Mouse (Mus musculus): ENCODE results near the gene Entpd5. TPM values are rescaled to one million over a fixed set of nuclear protein-coding genes. Genes with fewer than 3 reads are reported as not detected.

The Entpd5 gene
- polyA plus RNA-seq, 1 experiment from 2014 or later = 19.6 TPM

DNA sequence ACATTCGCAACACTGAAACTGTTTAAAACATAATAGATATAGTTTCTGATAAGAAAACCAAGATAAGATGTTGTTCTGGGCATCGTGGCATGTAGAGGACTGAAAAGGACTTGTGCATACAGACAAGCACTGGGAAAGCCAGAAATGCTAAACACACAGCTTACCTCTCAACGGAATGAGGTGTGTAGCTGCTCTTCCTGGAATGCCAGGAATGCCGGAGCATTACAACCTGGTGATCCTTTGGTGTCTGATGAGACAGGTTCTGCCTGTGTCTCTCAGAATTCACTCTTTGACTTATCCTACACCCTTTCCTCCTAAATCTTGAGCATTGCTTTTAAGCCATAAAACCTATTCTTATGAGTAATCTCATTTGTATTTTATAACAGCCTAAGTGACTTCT, 33.7 kb upstream of the Entpd5 start:
- H3K4me1 ChIP-seq (replicated peaks; ENCODE audit: control insufficient read depth, insufficient read depth, low read length) = no peaks in the 10 kb centered on the region
- no peak overlapping the region for H3K4me3 ChIP-seq (ENCODE audit: low read depth, low read length)
- no peak overlapping the region for H3K27ac ChIP-seq (ENCODE audit: low read depth)
- DNase-seq (ENCODE audit: low spot score) (no peak), ATAC-seq (replicated peaks; ENCODE audit: low FRiP score, low TSS enrichment, low read depth) (no peak)
- 64% methylated on average over 4 of the region's 4 CpGs for WGBS
- no peaks in the 10 kb centered on the region for H3K36me3 ChIP-seq (ENCODE audit: control insufficient read depth, insufficient read depth, low read length)
- H3K4me2 ChIP-seq (ENCODE audit: low read length) = no peak overlapping the region
- no peak overlapping the region for H3K9ac ChIP-seq (ENCODE audit: low read length)
- no peaks in the 10 kb centered on the region for H3K27me3 ChIP-seq (replicated peaks; ENCODE audit: control insufficient read depth, insufficient read depth, low read length)
- no peaks in the 10 kb centered on the region for H3K9me3 ChIP-seq (ENCODE audit: control insufficient read depth, low read length)

DNA sequence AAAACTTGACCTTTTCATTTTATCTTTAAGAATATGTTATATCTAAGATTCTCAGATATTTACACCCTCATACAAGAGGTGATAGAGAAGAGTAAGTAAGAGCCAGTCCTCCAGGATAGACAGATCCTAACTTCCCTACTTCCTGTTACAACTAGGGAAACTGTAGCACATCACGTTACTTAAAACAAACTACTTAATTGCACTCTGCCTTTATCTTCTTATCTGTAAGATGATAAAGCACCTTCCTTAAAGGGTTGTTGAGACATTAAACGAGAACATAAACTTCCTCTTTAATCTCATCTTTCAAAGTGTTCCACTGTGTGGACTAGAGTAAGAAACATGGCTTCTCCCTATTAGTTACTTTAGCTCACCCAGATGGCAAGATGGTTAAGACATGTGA, 29.9 kb upstream of the Entpd5 start:
- Histone ChIP-seq H3K27me3 (replicated peaks; ENCODE audit: control insufficient read depth, insufficient read depth, low read length) (no peaks in the 10 kb centered on the region), H3K27ac (ENCODE audit: low read depth) (no peak overlapping the region), H3K4me1 (replicated peaks; ENCODE audit: control insufficient read depth, insufficient read depth, low read length) (no peaks in the 10 kb centered on the region), H3K36me3 (ENCODE audit: control insufficient read depth, insufficient read depth, low read length) (peaks cover under 1% of the 10 kb centered on the region; the same call in 1 of the 2 replicates), H3K4me2 (ENCODE audit: low read length) (no peak overlapping the region), H3K4me3 (ENCODE audit: low read depth, low read length) (no peak overlapping the region), H3K9me3 (ENCODE audit: control insufficient read depth, low read length) (no peaks in the 10 kb centered on the region), H3K9ac (ENCODE audit: low read length) (no peak overlapping the region)
- whole genome bisulfite sequencing = 45% methylated on average over 2 of the region's 2 CpGs
- DNase-seq (ENCODE audit: low spot score) = no peak
- no peak for ATAC-seq (replicated peaks; ENCODE audit: low FRiP score, low TSS enrichment, low read depth)

DNA sequence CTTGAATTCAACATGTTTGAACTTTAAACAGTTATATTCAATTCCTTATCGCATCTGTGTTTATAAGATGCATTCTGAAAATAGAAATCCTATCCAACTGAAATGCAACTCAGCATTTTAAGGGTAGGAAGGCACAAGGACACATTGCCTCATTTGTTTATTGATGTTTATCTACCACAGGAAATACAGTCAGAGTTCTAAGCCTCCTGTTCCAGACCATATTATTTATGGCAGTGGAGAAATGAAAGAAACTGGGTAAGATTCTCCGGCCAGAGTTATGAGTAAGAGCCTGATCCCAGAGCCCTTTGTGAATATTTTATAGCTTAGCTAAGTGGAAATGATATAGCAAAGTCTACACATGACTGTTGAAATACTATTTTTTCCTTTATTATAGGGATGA, 21.0 kb upstream of the Entpd5 start:
- Histone ChIP-seq H3K27me3 (replicated peaks; ENCODE audit: control insufficient read depth, insufficient read depth, low read length) (no peaks in the 10 kb centered on the region), H3K36me3 (ENCODE audit: control insufficient read depth, insufficient read depth, low read length) (peaks cover 14% of the 10 kb centered on the region; the same call in 1 of the 2 replicates), H3K9me3 (ENCODE audit: control insufficient read depth, low read length) (no peaks in the 10 kb centered on the region), H3K4me1 (replicated peaks; ENCODE audit: control insufficient read depth, insufficient read depth, low read length) (no peaks in the 10 kb centered on the region), H3K4me3 (ENCODE audit: low read depth, low read length) (no peak overlapping the region), H3K27ac (ENCODE audit: low read depth) (no peak overlapping the region), H3K9ac (ENCODE audit: low read length) (no peak overlapping the region), H3K4me2 (ENCODE audit: low read length) (no peak overlapping the region)
- ATAC-seq (replicated peaks; ENCODE audit: low FRiP score, low TSS enrichment, low read depth) (no peak), DNase-seq (ENCODE audit: low spot score) (no peak)
- WGBS = 72% methylated on average over 2 of the region's 2 CpGs

DNA sequence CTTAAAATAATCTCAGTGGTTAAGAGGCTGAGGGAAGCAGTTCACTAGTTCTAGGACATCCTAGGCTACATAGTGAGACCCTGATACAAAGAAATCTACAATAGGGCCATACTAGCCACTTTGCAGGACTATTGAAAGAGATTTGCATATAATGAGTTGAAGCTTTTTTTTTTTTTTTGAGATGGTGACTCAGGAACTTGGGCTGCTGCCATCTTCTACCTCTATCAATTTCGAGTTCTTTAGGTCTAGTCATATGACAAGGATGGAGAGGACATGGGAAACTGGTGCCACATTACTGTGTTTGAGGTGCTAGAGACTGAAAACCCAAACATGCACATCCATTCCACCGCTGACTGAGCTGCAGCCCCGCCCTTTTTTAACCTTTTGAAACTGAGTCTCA, 15.2 kb upstream of the Entpd5 start:
- no peaks in the 10 kb centered on the region for H3K36me3 ChIP-seq (ENCODE audit: control insufficient read depth, insufficient read depth, low read length)
- no peaks in the 10 kb centered on the region for H3K9me3 ChIP-seq (ENCODE audit: control insufficient read depth, low read length)
- H3K27ac ChIP-seq (ENCODE audit: low read depth) = no peak overlapping the region
- no peak overlapping the region for H3K4me3 ChIP-seq (ENCODE audit: low read depth, low read length)
- 67% methylated on average over 3 of the region's 3 CpGs for WGBS
- ATAC-seq (replicated peaks; ENCODE audit: low FRiP score, low TSS enrichment, low read depth) (no peak), DNase-seq (ENCODE audit: low spot score) (no peak)
- H3K27me3 ChIP-seq (replicated peaks; ENCODE audit: control insufficient read depth, insufficient read depth, low read length) = no peaks in the 10 kb centered on the region
- no peak overlapping the region for H3K4me2 ChIP-seq (ENCODE audit: low read length)
- H3K4me1 ChIP-seq (replicated peaks; ENCODE audit: control insufficient read depth, insufficient read depth, low read length) = no peaks in the 10 kb centered on the region
- no peak overlapping the region for H3K9ac ChIP-seq (ENCODE audit: low read length)

DNA sequence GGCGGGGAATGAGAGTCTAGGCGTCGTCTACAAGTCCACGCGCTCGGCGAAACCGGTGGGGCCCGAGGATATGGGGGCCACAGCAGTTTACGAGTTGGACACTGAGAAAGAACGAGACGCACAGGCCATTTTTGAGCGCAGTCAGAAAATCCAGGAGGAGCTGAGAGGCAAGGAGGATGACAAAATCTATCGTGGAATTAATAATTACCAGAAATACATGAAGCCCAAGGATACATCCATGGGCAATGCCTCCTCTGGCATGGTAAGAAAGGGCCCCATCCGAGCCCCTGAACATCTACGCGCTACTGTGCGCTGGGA, 8.7 kb upstream of the Entpd5 start:
- ATAC-seq (replicated peaks; ENCODE audit: low FRiP score, low TSS enrichment, low read depth) = 0 out of 2 replicates have a peak, but pooled peaks have one; percentile 15
- 0 out of 2 replicates have a peak, but pooled peaks cover 3% of the 10 kb centered on the region for H3K4me1 ChIP-seq (replicated peaks; ENCODE audit: control insufficient read depth, insufficient read depth, low read length)
- H3K36me3 ChIP-seq (ENCODE audit: control insufficient read depth, insufficient read depth, low read length) = no peaks in the 10 kb centered on the region
- DNase-seq (ENCODE audit: low spot score) = no peak
- no peaks in the 10 kb centered on the region for H3K27me3 ChIP-seq (replicated peaks; ENCODE audit: control insufficient read depth, insufficient read depth, low read length)
- H3K27ac ChIP-seq (ENCODE audit: low read depth) = peak overlapping the region; percentile 59
- peaks cover 2% of the 10 kb centered on the region; the same call in 1 of the 2 replicates for H3K9me3 ChIP-seq (ENCODE audit: control insufficient read depth, low read length)
- H3K4me3 ChIP-seq (ENCODE audit: low read depth, low read length) = peak overlapping the region; percentile 59
- WGBS = 37% methylated on average over 18 of the region's 18 CpGs
- H3K4me2 ChIP-seq (ENCODE audit: low read length) = peak overlapping the region; percentile 80
- peak overlapping the region; percentile 68 for H3K9ac ChIP-seq (ENCODE audit: low read length)

DNA sequence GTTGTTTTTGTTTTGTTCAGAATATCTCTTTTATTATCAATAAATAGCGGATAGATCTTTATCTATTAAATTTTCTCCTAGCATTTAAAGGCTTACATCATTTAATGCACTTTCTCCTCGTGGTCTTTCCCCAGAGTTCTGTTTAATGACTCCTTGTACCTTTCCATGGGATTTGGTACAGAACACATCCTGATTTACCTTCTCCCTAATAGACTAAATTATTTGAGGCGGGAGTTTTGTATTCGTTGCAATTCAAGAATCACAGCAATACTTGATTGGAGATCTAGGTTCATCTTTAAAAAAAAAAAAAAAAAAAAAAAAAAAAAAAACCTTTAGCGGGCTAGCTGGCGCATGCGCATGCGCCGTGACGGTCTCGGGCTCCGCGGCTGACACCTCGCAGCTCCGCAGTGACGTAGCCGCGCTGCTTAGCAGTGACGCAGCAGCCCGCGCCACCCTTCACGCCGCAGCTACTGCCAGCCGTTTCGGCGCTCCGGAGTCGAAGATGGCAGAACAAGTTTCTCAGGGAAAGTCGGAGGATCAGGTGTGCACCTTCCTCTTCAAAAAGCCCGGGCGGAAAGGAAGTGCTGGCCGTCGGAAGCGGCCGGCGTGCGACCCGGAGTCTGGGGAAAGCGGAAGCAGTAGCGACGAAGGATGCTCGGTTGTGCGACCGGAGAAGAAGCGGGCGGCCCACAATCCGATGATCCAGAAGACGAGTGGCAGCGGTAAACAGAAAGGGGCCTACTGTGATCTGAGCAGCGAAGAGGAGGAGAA, 8.2 kb upstream of the Entpd5 start, which contains the start of gene Rnf113a2:
TSS of gene Rnf113a2 (plus strand) at position 363 of the 771 bp plus-strand sequence.
- peak within 1 kb of the TSS; percentile 68 for H3K9ac ChIP-seq (ENCODE audit: low read length)
- 0 out of 2 replicates have a peak, but pooled peaks cover 3% of the 10 kb centered on the region for H3K4me1 ChIP-seq (replicated peaks; ENCODE audit: control insufficient read depth, insufficient read depth, low read length)
- H3K27me3 ChIP-seq (replicated peaks; ENCODE audit: control insufficient read depth, insufficient read depth, low read length) = no peaks in the 10 kb centered on the region
- peak within 1 kb of the TSS; percentile 80 for H3K4me2 ChIP-seq (ENCODE audit: low read length)
- DNase-seq (ENCODE audit: low spot score) (peak; percentile 90), ATAC-seq (replicated peaks; ENCODE audit: low FRiP score, low TSS enrichment, low read depth) (peak; percentile 89; the same call in 1 of the 2 replicates)
- H3K9me3 ChIP-seq (ENCODE audit: control insufficient read depth, low read length) = peaks cover 2% of the 10 kb centered on the region; the same call in 1 of the 2 replicates
- peak within 1 kb of the TSS; percentile 59 for H3K4me3 ChIP-seq (ENCODE audit: low read depth, low read length)
- peak within 1 kb of the TSS; percentile 59 for H3K27ac ChIP-seq (ENCODE audit: low read depth)
- WGBS = 3% methylated on average over 50 of the region's 50 CpGs
- H3K36me3 ChIP-seq (ENCODE audit: control insufficient read depth, insufficient read depth, low read length) = no peaks in the 10 kb centered on the region

DNA sequence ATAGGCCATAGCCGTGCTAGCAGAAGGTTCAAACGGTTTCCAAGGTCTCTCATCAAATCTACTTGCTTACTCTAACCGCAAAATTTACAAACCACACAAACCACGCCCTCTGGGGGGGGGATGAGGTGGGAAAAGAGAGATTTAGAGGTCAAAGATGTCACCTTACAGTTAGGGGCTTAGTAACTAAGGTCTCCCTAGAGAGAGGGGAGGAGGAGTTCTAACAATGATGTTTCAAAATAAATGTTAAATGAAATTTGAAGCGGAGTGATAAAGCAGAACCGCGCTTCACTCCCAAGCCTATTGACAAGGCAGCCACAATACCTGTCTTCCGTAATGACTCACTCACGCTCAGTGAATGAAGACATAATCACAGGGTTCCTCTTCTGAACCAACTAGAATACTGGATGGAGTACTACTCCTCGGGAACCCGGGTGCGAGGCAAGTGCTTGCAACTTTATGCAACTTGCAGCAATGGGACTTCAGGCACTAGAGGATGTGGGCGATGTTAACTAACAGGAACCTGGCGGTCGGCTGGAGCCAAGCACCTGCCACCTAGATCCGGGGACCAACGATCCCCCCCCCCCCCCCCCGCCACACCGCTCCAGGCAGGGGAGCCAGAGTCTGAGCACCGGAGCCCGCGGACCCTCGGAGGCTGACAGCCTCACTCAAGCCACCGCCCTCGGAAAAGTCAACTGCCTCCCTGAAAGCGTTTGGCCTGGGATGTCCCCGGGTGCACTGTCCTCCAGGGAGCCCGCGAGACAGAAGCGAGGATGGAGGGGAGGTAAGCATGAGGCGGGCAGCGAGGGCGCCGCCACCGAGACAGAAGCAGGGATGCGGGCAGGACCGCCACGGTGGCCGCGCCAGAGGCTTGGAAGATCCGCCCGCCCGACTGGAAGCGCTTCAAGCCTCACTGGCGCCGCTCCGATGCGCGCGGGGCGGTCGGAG, 683 bp downstream of the Entpd5 start:
- DNase-seq (ENCODE audit: low spot score) = no peak

DNA sequence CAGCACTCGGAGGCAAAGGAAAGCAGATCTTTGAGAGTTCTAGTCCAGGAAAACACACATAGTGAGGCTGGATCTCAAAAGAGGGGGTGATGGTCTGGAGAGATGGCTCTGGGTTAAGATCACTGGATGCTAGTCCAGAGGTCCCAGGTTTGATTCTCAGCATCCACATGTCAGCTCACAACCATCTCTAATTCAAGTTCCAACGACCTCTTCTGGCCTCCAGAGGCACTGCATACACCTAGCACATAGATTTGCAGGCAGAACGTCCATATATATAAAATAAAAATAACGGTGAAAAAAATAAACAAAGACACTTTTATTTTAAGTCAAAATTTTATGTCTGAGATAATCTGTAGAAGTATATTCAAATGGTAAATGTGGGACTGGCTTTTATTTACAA, 1.6 kb downstream of the Entpd5 start:
- no peak for DNase-seq (ENCODE audit: low spot score)
- no peak overlapping the region for H3K4me3 ChIP-seq (ENCODE audit: low read depth, low read length)
- H3K27ac ChIP-seq (ENCODE audit: low read depth) = no peak overlapping the region
- no peak overlapping the region for H3K4me2 ChIP-seq (ENCODE audit: low read length)
- H3K9ac ChIP-seq (ENCODE audit: low read length) = no peak overlapping the region
- H3K4me1 ChIP-seq (replicated peaks; ENCODE audit: control insufficient read depth, insufficient read depth, low read length) = peaks cover 5% of the 10 kb centered on the region; the same call in 1 of the 2 replicates
- no peaks in the 10 kb centered on the region for H3K27me3 ChIP-seq (replicated peaks; ENCODE audit: control insufficient read depth, insufficient read depth, low read length)
- H3K9me3 ChIP-seq (ENCODE audit: control insufficient read depth, low read length) = no peaks in the 10 kb centered on the region
- no peak for ATAC-seq (replicated peaks; ENCODE audit: low FRiP score, low TSS enrichment, low read depth)
- H3K36me3 ChIP-seq (ENCODE audit: control insufficient read depth, insufficient read depth, low read length) = no peaks in the 10 kb centered on the region
- 58% methylated on average over 4 of the region's 4 CpGs for WGBS

More for the DNA sequence above, 683 bp downstream of the Entpd5 start:
- Histone ChIP-seq H3K4me3 (ENCODE audit: low read depth, low read length) (peak overlapping the region; percentile 66), H3K9ac (ENCODE audit: low read length) (peak overlapping the region; percentile 67), H3K4me1 (replicated peaks; ENCODE audit: control insufficient read depth, insufficient read depth, low read length) (peaks cover 5% of the 10 kb centered on the region; the same call in 1 of the 2 replicates), H3K27ac (ENCODE audit: low read depth) (peak overlapping the region; percentile 59), H3K9me3 (ENCODE audit: control insufficient read depth, low read length) (no peaks in the 10 kb centered on the region), H3K4me2 (ENCODE audit: low read length) (peak overlapping the region; percentile 65), H3K27me3 (replicated peaks; ENCODE audit: control insufficient read depth, insufficient read depth, low read length) (no peaks in the 10 kb centered on the region), H3K36me3 (ENCODE audit: control insufficient read depth, insufficient read depth, low read length) (no peaks in the 10 kb centered on the region)
- peak; percentile 63 for ATAC-seq (replicated peaks; ENCODE audit: low FRiP score, low TSS enrichment, low read depth)
- 2% methylated on average over 52 of the region's 52 CpGs for WGBS

Measured in intestine, embryonic 14.5 days (tissue).